Comparison of ENCODE assay signal across 13 mouse cellular contexts in genomic region chr1:57259626-57260025, GRCm38 (mm10).
"Had no signal": no experiment of that assay in that cellular context is flagged by ENCODE, and none has a peak within 500 bp of the region (broad histone marks: within the 10 kb centered on the region; RNA-seq: fewer than 3 reads in every experiment).

No protein-coding gene starts in this region.

- H3K4me3 ChIP-seq: liver, embryonic 12.5 days; liver, embryonic 15.5 days; lung, embryonic 15.5 days had no signal

- H3K4me2 ChIP-seq: liver, embryonic 12.5 days; liver, embryonic 15.5 days; lung, embryonic 15.5 days had no signal

- H3K9me3 ChIP-seq: liver, embryonic 12.5 days; liver, embryonic 15.5 days; lung, embryonic 15.5 days had no signal

- H3K36me3 ChIP-seq: liver, embryonic 12.5 days; liver, embryonic 15.5 days; lung, embryonic 15.5 days had no signal

- H3K27me3 ChIP-seq: liver, embryonic 12.5 days; liver, embryonic 15.5 days; lung, embryonic 15.5 days had no signal

- H3K27ac ChIP-seq: kidney, postnatal 0 days; liver, embryonic 12.5 days; liver, embryonic 15.5 days; lung, embryonic 15.5 days had no signal

- H3K9ac ChIP-seq: liver, embryonic 12.5 days; liver, embryonic 15.5 days; lung, embryonic 15.5 days had no signal

- DNase-seq: kidney, adult 2 months; kidney, postnatal 25 days; liver; lung, adult 18-20 months; lung, postnatal 14 days; lung, postnatal 4 days; thymus, adult 18-20 months; thymus, postnatal 36 days had no signal

- H3K4me1 ChIP-seq: liver, embryonic 12.5 days; liver, embryonic 15.5 days; lung, embryonic 15.5 days had no signal

- ATAC-seq: intestine, postnatal 0 days; liver, embryonic 12.5 days had no signal
